Mouse (Mus musculus): ENCODE measurements around the gene Polr2l. TPM values are rescaled to one million over a fixed set of nuclear protein-coding genes. Genes with fewer than 3 reads are reported as not detected.

Gene Polr2l
- 20.5 and 23.5 TPM in 2 replicates for polyA plus RNA-seq (2012; rRNA removed)

- WGBS: under 1% methylated on average over 87 of the region's 87 CpGs
- DNase-seq (ENCODE audit: low read depth in 1 of 2, low spot score in 2 of 2): peak; percentile 75 to 79
- H3K36me3 ChIP-seq (ENCODE audit: control insufficient read depth, insufficient read depth, low read length): peaks cover 11% of the 10 kb centered on the region
- peaks cover 7% of the 10 kb centered on the region; the same call in 1 of the 2 replicates for H3K27me3 ChIP-seq (ENCODE audit: control insufficient read depth, insufficient read depth, low read length)
- peak within 1 kb of the TSS; percentile 74 for H3K4me3 ChIP-seq (ENCODE audit: extremely low read depth, insufficient read depth, insufficient read length)
- TF ChIP-seq POLR2A (IDR thresholded peaks at IDR 0.05; ENCODE audit: low read depth, low read length) (peak; percentile 64), CTCF (IDR thresholded peaks at IDR 0.05; ENCODE audit: extremely low read depth, insufficient read depth, insufficient read length, insufficient replicate concordance) (no peak)
- H3K27ac ChIP-seq (ENCODE audit: insufficient read depth, low read length): peak within 1 kb of the TSS; percentile 91
- peaks cover 12% of the 10 kb centered on the region for H3K4me1 ChIP-seq (ENCODE audit: control insufficient read depth, insufficient read depth, insufficient read length)
Measured at GRCm38 (mm10) chr7:141475011-141475804, at the start of gene Polr2l, which contains the start of gene Tspan4. Polr2l (minus strand) TSS chr7:141475132. Tspan4 (plus strand) TSS chr7:141475240.

- Histone ChIP-seq H3K4me1 (ENCODE audit: control insufficient read depth, insufficient read depth, insufficient read length) (no peaks in the 10 kb centered on the region), H3K27ac (ENCODE audit: insufficient read depth, low read length) (no peak overlapping the region)
- WGBS: 94% methylated on average over 4 of the region's 4 CpGs
Measured at GRCm38 (mm10) chr7:141524271-141524670, 49.3 kb upstream of the Polr2l start.

GRCm38 (mm10) chr7:141523007-141523406 lies 48.1 kb upstream of the Polr2l start:
- no peaks in the 10 kb centered on the region for H3K4me1 ChIP-seq (ENCODE audit: control insufficient read depth, insufficient read depth, insufficient read length)
- no peaks in the 10 kb centered on the region for H3K27me3 ChIP-seq (ENCODE audit: control insufficient read depth, insufficient read depth, low read length)
- H3K27ac ChIP-seq (ENCODE audit: insufficient read depth, low read length): no peak overlapping the region
- no peak for TF ChIP-seq CTCF (IDR thresholded peaks at IDR 0.05; ENCODE audit: extremely low read depth, insufficient read depth, insufficient read length, insufficient replicate concordance)
- no peak for TF ChIP-seq POLR2A (IDR thresholded peaks at IDR 0.05; ENCODE audit: low read depth, low read length)
- peaks cover 9% of the 10 kb centered on the region; the same call in 1 of the 2 replicates for H3K36me3 ChIP-seq (ENCODE audit: control insufficient read depth, insufficient read depth, low read length)
- H3K4me3 ChIP-seq (ENCODE audit: extremely low read depth, insufficient read depth, insufficient read length): no peak overlapping the region
- DNase-seq (ENCODE audit: low read depth in 1 of 2, low spot score in 2 of 2): no peak
- WGBS: 36% methylated on average over 3 of the region's 4 CpGs

More at GRCm38 (mm10) chr7:141524271-141524670, 49.3 kb upstream of the Polr2l start:
- Histone ChIP-seq H3K27me3 (ENCODE audit: control insufficient read depth, insufficient read depth, low read length) (no peaks in the 10 kb centered on the region), H3K4me3 (ENCODE audit: extremely low read depth, insufficient read depth, insufficient read length) (no peak overlapping the region), H3K36me3 (ENCODE audit: control insufficient read depth, insufficient read depth, low read length) (peaks cover 8% of the 10 kb centered on the region; the same call in 1 of the 2 replicates)
- DNase-seq (ENCODE audit: low read depth in 1 of 2, low spot score in 2 of 2): no peak
- no peak for TF ChIP-seq CTCF (IDR thresholded peaks at IDR 0.05; ENCODE audit: extremely low read depth, insufficient read depth, insufficient read length, insufficient replicate concordance)
- no peak for TF ChIP-seq POLR2A (IDR thresholded peaks at IDR 0.05; ENCODE audit: low read depth, low read length)

GRCm38 (mm10) chr7:141519795-141520194 lies 44.9 kb upstream of the Polr2l start:
- H3K36me3 ChIP-seq (ENCODE audit: control insufficient read depth, insufficient read depth, low read length): peaks cover 3% of the 10 kb centered on the region; the same call in 1 of the 2 replicates
- no peak overlapping the region for H3K4me3 ChIP-seq (ENCODE audit: extremely low read depth, insufficient read depth, insufficient read length)
- WGBS: 87% methylated on average over 1 of the region's 1 CpGs
- no peak overlapping the region for H3K27ac ChIP-seq (ENCODE audit: insufficient read depth, low read length)
- no peak for DNase-seq (ENCODE audit: low read depth in 1 of 2, low spot score in 2 of 2)
- no peaks in the 10 kb centered on the region for H3K4me1 ChIP-seq (ENCODE audit: control insufficient read depth, insufficient read depth, insufficient read length)
- TF ChIP-seq CTCF (IDR thresholded peaks at IDR 0.05; ENCODE audit: extremely low read depth, insufficient read depth, insufficient read length, insufficient replicate concordance): no peak
- TF ChIP-seq POLR2A (IDR thresholded peaks at IDR 0.05; ENCODE audit: low read depth, low read length): no peak
- no peaks in the 10 kb centered on the region for H3K27me3 ChIP-seq (ENCODE audit: control insufficient read depth, insufficient read depth, low read length)

DNA sequence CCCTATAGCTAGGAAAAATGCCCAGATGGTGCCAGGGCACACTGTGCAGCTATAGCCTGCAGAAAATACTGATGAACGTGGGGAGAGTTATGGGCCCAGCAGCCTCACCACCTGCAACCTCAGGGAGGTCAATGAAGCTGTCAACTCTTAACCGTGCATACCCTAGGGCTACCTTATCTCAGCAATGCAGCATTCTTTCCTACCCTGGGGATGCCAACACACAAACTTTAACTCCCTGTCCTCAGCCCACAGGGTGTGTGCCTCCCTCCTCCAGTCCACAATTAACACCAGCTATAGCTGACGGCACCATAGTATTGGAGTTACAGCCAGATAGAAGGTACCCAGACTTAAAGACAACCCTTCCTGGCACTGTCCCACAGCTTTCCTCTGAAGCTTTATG lies 44.0 kb upstream of the Polr2l start:
- no peak for DNase-seq (ENCODE audit: low read depth in 1 of 2, low spot score in 2 of 2)
- no peak overlapping the region for H3K4me3 ChIP-seq (ENCODE audit: extremely low read depth, insufficient read depth, insufficient read length)
- peaks cover 3% of the 10 kb centered on the region; the same call in 1 of the 2 replicates for H3K36me3 ChIP-seq (ENCODE audit: control insufficient read depth, insufficient read depth, low read length)
- 91% methylated on average over 3 of the region's 3 CpGs for WGBS
- H3K27me3 ChIP-seq (ENCODE audit: control insufficient read depth, insufficient read depth, low read length): no peaks in the 10 kb centered on the region
- H3K4me1 ChIP-seq (ENCODE audit: control insufficient read depth, insufficient read depth, insufficient read length): no peaks in the 10 kb centered on the region
- TF ChIP-seq POLR2A (IDR thresholded peaks at IDR 0.05; ENCODE audit: low read depth, low read length): no peak
- no peak for TF ChIP-seq CTCF (IDR thresholded peaks at IDR 0.05; ENCODE audit: extremely low read depth, insufficient read depth, insufficient read length, insufficient replicate concordance)
- H3K27ac ChIP-seq (ENCODE audit: insufficient read depth, low read length): no peak overlapping the region

- Histone ChIP-seq H3K27me3 (ENCODE audit: control insufficient read depth, insufficient read depth, low read length) (no peaks in the 10 kb centered on the region), H3K4me1 (ENCODE audit: control insufficient read depth, insufficient read depth, insufficient read length) (no peaks in the 10 kb centered on the region), H3K36me3 (ENCODE audit: control insufficient read depth, insufficient read depth, low read length) (peaks cover 3% of the 10 kb centered on the region; the same call in 1 of the 2 replicates), H3K4me3 (ENCODE audit: extremely low read depth, insufficient read depth, insufficient read length) (no peak overlapping the region), H3K27ac (ENCODE audit: insufficient read depth, low read length) (no peak overlapping the region)
- 97% methylated on average over 5 of the region's 5 CpGs for WGBS
- TF ChIP-seq POLR2A (IDR thresholded peaks at IDR 0.05; ENCODE audit: low read depth, low read length): no peak
- no peak for TF ChIP-seq CTCF (IDR thresholded peaks at IDR 0.05; ENCODE audit: extremely low read depth, insufficient read depth, insufficient read length, insufficient replicate concordance)
- no peak for DNase-seq (ENCODE audit: low read depth in 1 of 2, low spot score in 2 of 2)
Measured at GRCm38 (mm10) chr7:141518296-141518695, 43.4 kb upstream of the Polr2l start.

DNA sequence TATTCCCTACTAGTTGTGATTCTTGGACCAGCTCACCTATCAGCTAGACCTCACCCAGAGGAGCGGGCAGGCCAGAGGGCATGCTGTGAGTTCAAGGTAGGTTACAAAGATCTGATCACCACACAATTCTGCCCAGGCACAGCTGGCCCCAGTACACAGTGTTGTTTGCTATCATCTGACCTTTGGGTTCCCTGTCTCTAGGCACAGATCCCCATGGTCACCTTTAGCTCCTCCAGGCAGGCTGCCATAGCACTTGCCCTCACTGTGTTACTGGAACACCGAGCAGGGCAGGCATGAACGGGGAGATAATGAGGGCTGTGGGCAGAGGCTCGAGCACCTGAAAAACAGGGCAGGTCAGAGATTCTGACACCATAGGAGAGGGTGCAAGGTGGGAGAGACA lies 42.7 kb upstream of the Polr2l start:
- Histone ChIP-seq H3K4me1 (ENCODE audit: control insufficient read depth, insufficient read depth, insufficient read length) (no peaks in the 10 kb centered on the region), H3K4me3 (ENCODE audit: extremely low read depth, insufficient read depth, insufficient read length) (no peak overlapping the region), H3K27me3 (ENCODE audit: control insufficient read depth, insufficient read depth, low read length) (no peaks in the 10 kb centered on the region), H3K27ac (ENCODE audit: insufficient read depth, low read length) (no peak overlapping the region), H3K36me3 (ENCODE audit: control insufficient read depth, insufficient read depth, low read length) (peaks cover 3% of the 10 kb centered on the region; the same call in 1 of the 2 replicates)
- TF ChIP-seq POLR2A (IDR thresholded peaks at IDR 0.05; ENCODE audit: low read depth, low read length) (no peak), CTCF (IDR thresholded peaks at IDR 0.05; ENCODE audit: extremely low read depth, insufficient read depth, insufficient read length, insufficient replicate concordance) (no peak)
- DNase-seq (ENCODE audit: low read depth in 1 of 2, low spot score in 2 of 2): no peak
- WGBS: 85% methylated on average over 4 of the region's 4 CpGs

Measured in spleen, adult 2 months (tissue).